Mouse (Mus musculus) intestine, embryonic 14.5 days (tissue): ENCODE measurements around the gene Igsf9. TPM values are rescaled to one million over a fixed set of nuclear protein-coding genes. Genes with fewer than 3 reads are reported as not detected.

ENCODE experiments used
- ATAC-seq: fragments of 200-750 bp; cut with Nextera tagmentation; replicated peaks from 2 replicates; pipeline ENCODE4 v1.8.0; 2017; ENCODE audit warnings: low read depth, moderate number of reproducible peaks, moderate TSS enrichment, moderate library complexity; ENCODE audit not compliant: low FRiP score, low TSS enrichment
- DNase-seq: peaks from one replicate; pipeline ENCODE4 v3.0.0-alpha.2; 2018; ENCODE audit warnings: low spot score
- H3K27ac ChIP-seq: fragments of 300-500 bp; sonication (generic); 2 replicates; pipeline ENCODE4 v1.5.1; 2014; ENCODE audit warnings: low read depth, mild to moderate bottlenecking, control low read depth
- H3K27me3 ChIP-seq: fragments of 300-500 bp; sonication (generic); replicated peaks from 2 replicates; pipeline ENCODE4 v1.6.1; 2014; ENCODE audit warnings: low read length, control low read depth; ENCODE audit not compliant: control insufficient read depth, insufficient read depth
- H3K36me3 ChIP-seq: fragments of 300-500 bp; sonication (generic); 2 replicates; pipeline ENCODE4 v1.6.1; 2014; ENCODE audit warnings: low read length, control low read depth; ENCODE audit not compliant: control insufficient read depth, insufficient read depth
- H3K4me1 ChIP-seq: fragments of 300-500 bp; sonication (generic); replicated peaks from 2 replicates; pipeline ENCODE4 v1.6.1; 2014; ENCODE audit warnings: low read length, control low read depth, mixed read lengths; ENCODE audit not compliant: control insufficient read depth, insufficient read depth
- H3K4me2 ChIP-seq: fragments of 300-500 bp; sonication (generic); 2 replicates; pipeline ENCODE4 v1.6.1; 2014; ENCODE audit warnings: low read length
- H3K4me3 ChIP-seq: fragments of 300-500 bp; sonication (generic); 2 replicates; pipeline ENCODE4 v1.5.1; 2014; ENCODE audit warnings: low read depth, low read length, control low read depth, mixed read lengths
- H3K9ac ChIP-seq: fragments of 300-500 bp; sonication (generic); 2 replicates; pipeline ENCODE4 v1.6.1; 2014; ENCODE audit warnings: mild to moderate bottlenecking, low read length
- H3K9me3 ChIP-seq: fragments of 300-500 bp; sonication (generic); 2 replicates; pipeline ENCODE4 v1.6.1; 2016; ENCODE audit warnings: low read length, control low read depth; ENCODE audit not compliant: control insufficient read depth
- WGBS: fragments of 180-500 bp; shearing (Covaris S2); extraction: QIAGEN DNeasy Blood & Tissue Kit; methylation state at CpG from one replicate; pipeline ENCODE4 v1.1.7; 2014; 5-methylcytosine and 5-hydroxymethylcytosine counted together
- polyA plus RNA-seq: library from polyadenylated mRNA; unstranded; fragments of >200 nt; fragmentation: Nextera tagmentation; extraction: Ambion mirVana; gene quantifications from 2 replicates; pipeline ENCODE4 v1.2.1, GENCODE M21; 2014

The Igsf9 gene
- polyA plus RNA-seq, 1 experiment from 2014 or later, result 40.9 TPM

- Histone ChIP-seq H3K4me2 (no peak overlapping the region), H3K27me3 (peaks cover 3% of the 10 kb centered on the region; the same call in 1 of the 2 replicates), H3K4me1 (peaks cover 8% of the 10 kb centered on the region; the same call in 1 of the 2 replicates), H3K36me3 (no peaks in the 10 kb centered on the region), H3K4me3 (no peak overlapping the region), H3K9me3 (0 out of 2 replicates have a peak, but pooled peaks cover under 1% of the 10 kb centered on the region), H3K9ac (no peak overlapping the region), H3K27ac (no peak overlapping the region)
- 67% methylated on average over 7 of the region's 7 CpGs for WGBS
- ATAC-seq, result no peak
- DNase-seq, result no peak
These were observed 40.9 kb downstream of the Igsf9 start for GRCm38 (mm10) chr1:172522524-172522923.

GRCm38 (mm10) chr1:172523699-172524101 lies 42.1 kb downstream of the Igsf9 start:
- no peak overlapping the region for H3K4me2 ChIP-seq
- ATAC-seq, result no peak
- H3K9me3 ChIP-seq, result no peaks in the 10 kb centered on the region
- no peak overlapping the region for H3K9ac ChIP-seq
- no peak overlapping the region for H3K27ac ChIP-seq
- no peak for DNase-seq
- H3K36me3 ChIP-seq, result no peaks in the 10 kb centered on the region
- peaks cover 3% of the 10 kb centered on the region; the same call in 1 of the 2 replicates for H3K27me3 ChIP-seq
- H3K4me3 ChIP-seq, result no peak overlapping the region
- WGBS, result 63% methylated on average over 12 of the region's 12 CpGs
- peaks cover 8% of the 10 kb centered on the region; the same call in 1 of the 2 replicates for H3K4me1 ChIP-seq

- DNase-seq, result no peak
- peaks cover 3% of the 10 kb centered on the region; the same call in 1 of the 2 replicates for H3K27me3 ChIP-seq
- H3K4me1 ChIP-seq, result peaks cover 8% of the 10 kb centered on the region; the same call in 1 of the 2 replicates
- no peak for ATAC-seq
- no peaks in the 10 kb centered on the region for H3K9me3 ChIP-seq
- peak overlapping the region; percentile 13; the same call in 1 of the 2 replicates for H3K4me2 ChIP-seq
- 47% methylated on average over 15 of the region's 15 CpGs for WGBS
- H3K36me3 ChIP-seq, result no peaks in the 10 kb centered on the region
- peak overlapping the region; percentile 16; the same call in 1 of the 2 replicates for H3K27ac ChIP-seq
- no peak overlapping the region for H3K4me3 ChIP-seq
- H3K9ac ChIP-seq, result no peak overlapping the region
These were observed 43.6 kb downstream of the Igsf9 start for GRCm38 (mm10) chr1:172525027-172525764.

- H3K27ac ChIP-seq, result no peak overlapping the region
- no peak overlapping the region for H3K4me3 ChIP-seq
- H3K4me1 ChIP-seq, result peaks cover 8% of the 10 kb centered on the region; the same call in 1 of the 2 replicates
- DNase-seq, result no peak
- peaks cover 3% of the 10 kb centered on the region; the same call in 1 of the 2 replicates for H3K27me3 ChIP-seq
- H3K9me3 ChIP-seq, result no peaks in the 10 kb centered on the region
- WGBS, result 68% methylated on average over 7 of the region's 7 CpGs
- H3K9ac ChIP-seq, result no peak overlapping the region
- ATAC-seq, result no peak
- H3K36me3 ChIP-seq, result no peaks in the 10 kb centered on the region
- H3K4me2 ChIP-seq, result no peak overlapping the region
These were observed 44.4 kb downstream of the Igsf9 start for GRCm38 (mm10) chr1:172525971-172526370.

- H3K4me2 ChIP-seq, result no peak overlapping the region
These were observed 44.9 kb downstream of the Igsf9 start for GRCm38 (mm10) chr1:172526380-172527081.

GRCm38 (mm10) chr1:172527431-172527830 lies 45.8 kb downstream of the Igsf9 start:
- no peak overlapping the region for H3K9ac ChIP-seq
- ATAC-seq (no peak), DNase-seq (no peak)
- H3K4me1 ChIP-seq, result peaks cover 8% of the 10 kb centered on the region
- no peaks in the 10 kb centered on the region for H3K36me3 ChIP-seq
- H3K27ac ChIP-seq, result no peak overlapping the region
- H3K27me3 ChIP-seq, result peaks cover 3% of the 10 kb centered on the region; the same call in 1 of the 2 replicates
- 91% methylated on average over 10 of the region's 10 CpGs for WGBS
- no peak overlapping the region for H3K4me2 ChIP-seq
- no peaks in the 10 kb centered on the region for H3K9me3 ChIP-seq
- H3K4me3 ChIP-seq, result no peak overlapping the region

More at GRCm38 (mm10) chr1:172526380-172527081, 44.9 kb downstream of the Igsf9 start:
- no peaks in the 10 kb centered on the region for H3K36me3 ChIP-seq
- no peaks in the 10 kb centered on the region for H3K9me3 ChIP-seq
- no peak overlapping the region for H3K4me3 ChIP-seq
- H3K4me1 ChIP-seq, result peaks cover 8% of the 10 kb centered on the region
- DNase-seq, result no peak
- ATAC-seq, result no peak
- WGBS, result 70% methylated on average over 23 of the region's 23 CpGs
- H3K27me3 ChIP-seq, result peaks cover 3% of the 10 kb centered on the region; the same call in 1 of the 2 replicates
- H3K27ac ChIP-seq, result no peak overlapping the region
- no peak overlapping the region for H3K9ac ChIP-seq

GRCm38 (mm10) chr1:172528701-172529100 lies 47.1 kb downstream of the Igsf9 start:
- no peak overlapping the region for H3K4me3 ChIP-seq
- WGBS, result 8% methylated on average over 7 of the region's 7 CpGs
- peak; percentile 92 for DNase-seq
- H3K4me1 ChIP-seq, result peaks cover 12% of the 10 kb centered on the region
- no peaks in the 10 kb centered on the region for H3K36me3 ChIP-seq
- H3K27ac ChIP-seq, result no peak overlapping the region
- peaks cover 3% of the 10 kb centered on the region; the same call in 1 of the 2 replicates for H3K27me3 ChIP-seq
- peak; percentile 63 for ATAC-seq
- H3K4me2 ChIP-seq, result no peak overlapping the region
- no peaks in the 10 kb centered on the region for H3K9me3 ChIP-seq
- H3K9ac ChIP-seq, result no peak overlapping the region

- Histone ChIP-seq H3K27ac (no peak overlapping the region), H3K27me3 (peaks cover 3% of the 10 kb centered on the region; the same call in 1 of the 2 replicates), H3K36me3 (no peaks in the 10 kb centered on the region), H3K4me3 (no peak overlapping the region), H3K9ac (no peak overlapping the region), H3K9me3 (no peaks in the 10 kb centered on the region), H3K4me2 (no peak overlapping the region), H3K4me1 (peaks cover 4% of the 10 kb centered on the region)
- 23% methylated on average over 8 of the region's 8 CpGs for WGBS
- ATAC-seq (no peak), DNase-seq (no peak)
These were observed 49.1 kb downstream of the Igsf9 start for GRCm38 (mm10) chr1:172530544-172531220.
